Mouse (Mus musculus): ENCODE data around the gene Coq5.

GRCm38 (mm10) chr5:115261141-115261540 lies 18.3 kb upstream of the Coq5 start:
- TF ChIP-seq CTCF (conservative IDR thresholded peaks at IDR 0.05; ENCODE audit: insufficient read depth, insufficient read length, low read depth, low read length) (no peak), POLR2A (IDR thresholded peaks at IDR 0.05; ENCODE audit: low read depth, low read length) (no peak)

All from kidney, adult 2 months (tissue).